Mouse (Mus musculus): ENCODE measurements around the gene Itgb3.

The Itgb3 gene

GRCm38 (mm10) chr11:104616182-104616581, 8.4 kb downstream of the Itgb3 start:
- ATAC-seq (ENCODE audit: insufficient number of reproducible peaks, low FRiP score, low TSS enrichment): no peak

GRCm38 (mm10) chr11:104618638-104619076, 10.9 kb downstream of the Itgb3 start:
- ATAC-seq (ENCODE audit: insufficient number of reproducible peaks, low FRiP score, low TSS enrichment): no peak

- ATAC-seq (ENCODE audit: insufficient number of reproducible peaks, low FRiP score, low TSS enrichment): no peak
Measured at GRCm38 (mm10) chr11:104619084-104620022, 11.6 kb downstream of the Itgb3 start.

DNA sequence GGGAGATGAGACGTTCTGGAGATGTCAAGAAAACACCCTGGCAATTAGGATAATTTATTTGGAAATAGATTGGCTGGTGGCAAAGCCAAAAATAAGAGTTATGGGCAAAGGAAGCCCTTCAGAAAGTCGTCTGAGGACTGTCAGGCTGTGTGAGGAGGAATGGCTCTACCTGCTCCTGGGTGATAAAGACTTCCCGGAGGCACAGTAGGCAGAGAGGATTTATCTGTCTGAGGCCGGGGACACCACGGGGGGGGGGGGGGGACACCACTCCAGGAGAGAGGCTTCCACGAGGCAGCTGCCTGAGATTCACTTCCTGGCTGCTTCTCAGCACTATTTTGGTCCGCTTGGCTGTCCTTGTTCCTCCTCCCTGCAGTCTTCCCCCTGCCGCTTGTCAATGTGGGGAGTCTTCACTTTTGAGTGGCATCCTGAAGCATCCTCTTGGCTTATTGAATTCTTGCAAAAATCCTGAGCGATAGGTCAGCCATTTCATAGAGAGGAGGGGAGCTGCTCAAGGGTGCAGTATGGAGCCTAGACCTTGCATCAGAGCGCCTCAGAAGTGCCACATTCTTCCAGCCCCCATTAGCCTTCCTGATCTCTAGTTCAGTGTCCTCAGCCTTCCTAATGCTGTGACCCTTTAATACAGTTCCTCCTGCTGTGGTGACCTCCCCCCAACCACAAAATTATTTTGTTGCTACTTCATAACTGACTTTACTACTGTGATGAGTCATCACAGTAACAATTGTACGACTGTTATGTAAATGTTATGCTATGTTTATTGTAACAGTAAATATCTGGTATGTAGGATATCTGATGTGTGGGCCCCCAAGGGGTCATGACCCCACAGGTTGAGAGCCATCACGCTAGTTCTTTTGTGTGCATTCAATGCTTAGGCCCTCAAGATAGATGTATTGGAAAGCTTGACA, 14.5 kb downstream of the Itgb3 start:
- no peak for ATAC-seq (ENCODE audit: insufficient number of reproducible peaks, low FRiP score, low TSS enrichment)

DNA sequence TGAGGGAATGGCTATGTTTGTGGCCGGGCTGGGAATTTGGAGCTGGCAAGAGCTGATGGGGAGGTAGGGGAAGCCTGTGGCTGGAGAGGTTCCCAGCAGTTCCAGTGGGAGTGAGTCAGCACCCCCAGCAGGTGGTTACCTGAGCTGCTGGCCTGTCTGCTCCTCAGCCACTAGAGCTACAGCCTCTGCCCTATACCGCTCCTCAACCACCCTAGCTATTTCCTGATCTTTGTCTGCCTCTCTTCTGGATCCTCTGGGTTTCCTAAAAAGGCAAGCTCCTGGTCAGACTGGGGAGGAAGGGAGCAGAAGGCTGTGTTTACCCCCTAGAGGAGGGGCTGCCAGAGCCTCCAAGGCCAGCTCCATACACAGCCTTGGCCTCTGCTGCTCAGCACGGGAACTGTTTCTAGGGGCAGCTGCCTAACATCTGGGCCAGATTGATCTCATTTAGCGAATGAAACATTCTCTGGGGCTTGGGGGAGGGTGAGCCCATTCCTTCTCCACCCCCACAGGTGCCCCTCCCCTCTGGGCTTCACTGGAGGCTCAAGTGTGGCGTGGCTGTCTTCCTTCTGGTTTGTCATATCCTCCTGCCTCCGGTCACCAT, 17.1 kb downstream of the Itgb3 start:
- peak; percentile 61; the same call in 1 of the 2 replicates for ATAC-seq (ENCODE audit: insufficient number of reproducible peaks, low FRiP score, low TSS enrichment)

DNA sequence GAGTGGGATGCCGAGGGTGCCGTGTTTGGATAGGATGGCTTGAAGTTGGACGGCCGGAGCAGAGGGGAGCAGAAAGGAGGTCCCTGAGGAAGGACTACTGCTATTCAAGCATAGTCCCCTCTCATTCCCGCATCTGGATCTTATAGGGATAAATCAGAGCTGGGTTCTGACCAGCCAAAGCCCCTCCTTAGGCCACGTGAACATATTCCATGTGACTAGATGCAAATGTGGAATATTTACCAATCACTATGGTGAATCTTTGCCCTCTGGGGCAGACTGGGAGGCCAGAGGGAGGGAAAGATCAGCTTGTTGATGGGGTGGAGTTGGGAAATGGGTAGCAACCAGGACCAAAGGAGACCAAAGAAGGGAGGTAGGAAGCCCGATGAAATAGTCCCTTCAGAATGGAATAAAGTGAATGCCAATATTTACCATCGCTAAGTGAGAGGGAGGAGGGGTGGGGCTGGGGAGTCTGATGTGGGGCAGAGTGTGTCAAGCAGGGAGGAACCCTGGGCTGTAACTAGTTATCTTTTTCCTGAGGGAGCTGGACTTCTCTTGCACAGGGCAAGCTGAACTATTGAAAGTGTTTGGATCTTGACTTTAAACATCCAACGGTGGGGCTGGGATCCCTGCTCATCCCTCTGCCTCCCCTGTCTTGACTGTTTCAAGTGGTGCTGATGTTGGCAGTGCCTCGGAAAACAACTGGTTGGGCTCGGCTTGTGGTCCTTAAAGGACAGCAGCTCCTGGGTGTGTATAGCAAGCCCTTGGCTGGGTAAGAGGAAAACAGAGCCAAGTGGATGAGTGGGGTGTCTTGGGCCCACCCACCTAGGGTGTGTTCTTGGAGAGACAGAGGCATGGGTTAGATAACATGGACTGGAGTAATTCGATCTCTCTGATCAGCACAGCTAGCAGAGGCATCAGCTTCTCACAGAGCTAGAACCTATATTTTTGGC, 17.9 kb downstream of the Itgb3 start:
- ATAC-seq (ENCODE audit: insufficient number of reproducible peaks, low FRiP score, low TSS enrichment): no peak

DNA sequence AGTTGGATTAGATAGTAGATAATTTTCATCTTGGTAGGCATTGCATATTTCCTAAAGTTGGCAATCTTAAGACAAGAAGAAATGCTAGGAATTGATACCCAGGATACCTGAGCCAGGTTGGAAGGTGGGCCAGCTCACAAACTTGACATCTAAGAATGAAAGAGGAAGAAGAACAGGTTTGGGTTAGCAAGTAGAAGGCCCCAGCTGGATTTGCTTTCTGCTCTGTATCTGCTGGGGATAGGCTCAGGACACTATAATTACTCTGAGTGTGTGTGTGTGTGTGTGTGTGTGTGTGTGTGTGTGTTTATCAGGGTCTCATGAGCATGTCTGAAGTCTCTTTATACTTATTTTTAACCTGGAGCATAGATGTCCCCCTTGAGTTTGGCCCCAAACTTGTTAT, 18.8 kb downstream of the Itgb3 start:
- no peak for ATAC-seq (ENCODE audit: insufficient number of reproducible peaks, low FRiP score, low TSS enrichment)

GRCm38 (mm10) chr11:104627616-104628301, 20.0 kb downstream of the Itgb3 start:
- ATAC-seq (ENCODE audit: insufficient number of reproducible peaks, low FRiP score, low TSS enrichment): no peak

GRCm38 (mm10) chr11:104628566-104628965, 20.8 kb downstream of the Itgb3 start:
- ATAC-seq (ENCODE audit: insufficient number of reproducible peaks, low FRiP score, low TSS enrichment): no peak

- peak; percentile 83 for ATAC-seq (ENCODE audit: insufficient number of reproducible peaks, low FRiP score, low TSS enrichment)
Measured at GRCm38 (mm10) chr11:104630185-104630835, 22.5 kb downstream of the Itgb3 start.

DNA sequence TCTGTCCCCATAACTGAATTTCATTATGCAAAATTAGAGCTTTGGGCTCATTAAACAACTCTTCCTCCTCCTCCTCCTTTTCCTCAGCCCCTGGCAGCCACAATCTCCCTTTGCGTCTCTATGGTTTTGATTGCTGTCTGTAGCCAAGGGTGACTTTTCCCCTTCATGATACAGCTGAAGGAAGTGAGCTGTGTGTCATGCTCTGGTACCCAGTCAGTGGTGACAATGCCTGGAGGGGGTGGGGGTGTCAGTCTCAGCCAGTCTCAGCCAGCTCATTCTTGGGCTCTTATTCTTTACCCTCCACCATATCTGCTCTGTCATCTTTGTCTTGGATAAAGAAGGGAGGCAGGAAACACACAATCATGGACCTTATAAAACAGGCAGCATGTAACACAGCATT, 23.5 kb downstream of the Itgb3 start:
- ATAC-seq (ENCODE audit: insufficient number of reproducible peaks, low FRiP score, low TSS enrichment): no peak

DNA sequence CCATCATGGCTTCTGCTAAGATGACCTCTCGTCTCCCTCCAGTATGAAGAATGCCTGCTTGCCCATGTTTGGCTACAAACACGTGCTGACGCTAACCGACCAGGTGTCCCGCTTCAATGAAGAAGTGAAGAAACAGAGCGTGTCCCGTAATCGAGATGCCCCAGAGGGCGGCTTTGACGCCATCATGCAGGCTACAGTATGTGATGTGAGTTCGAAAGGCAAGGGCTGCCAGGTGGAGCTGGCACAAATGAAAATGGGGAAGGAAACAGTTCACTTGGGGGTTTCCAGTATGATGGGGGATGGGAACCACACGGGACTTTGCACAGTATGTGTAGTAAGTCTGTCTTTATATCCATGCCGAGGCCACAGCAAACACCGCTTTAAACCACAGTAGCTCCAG, 29.2 kb downstream of the Itgb3 start:
- no peak for ATAC-seq (ENCODE audit: insufficient number of reproducible peaks, low FRiP score, low TSS enrichment)

DNA sequence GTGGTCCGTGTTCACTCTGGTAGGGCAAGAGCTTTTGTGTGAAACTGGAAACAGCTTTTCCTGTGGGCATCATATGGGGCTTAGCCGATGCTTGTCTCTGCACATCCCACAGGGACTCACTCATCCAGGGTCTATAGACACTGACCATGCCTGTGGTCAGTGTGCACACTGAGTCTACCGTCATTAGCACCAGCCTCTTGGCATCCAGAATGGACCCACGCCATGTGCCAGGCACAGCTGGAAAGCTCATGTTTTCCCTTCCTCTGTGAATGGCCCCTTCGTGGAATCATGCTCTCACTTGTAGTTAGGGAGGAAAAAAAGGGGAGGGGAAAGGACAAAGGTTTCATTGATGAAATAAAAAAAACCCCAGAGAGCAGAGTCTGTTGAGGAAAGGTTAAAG, 30.2 kb downstream of the Itgb3 start:
- ATAC-seq (ENCODE audit: insufficient number of reproducible peaks, low FRiP score, low TSS enrichment): no peak

- ATAC-seq (ENCODE audit: insufficient number of reproducible peaks, low FRiP score, low TSS enrichment): no peak
Measured at GRCm38 (mm10) chr11:104638906-104639305, 31.1 kb downstream of the Itgb3 start.

DNA sequence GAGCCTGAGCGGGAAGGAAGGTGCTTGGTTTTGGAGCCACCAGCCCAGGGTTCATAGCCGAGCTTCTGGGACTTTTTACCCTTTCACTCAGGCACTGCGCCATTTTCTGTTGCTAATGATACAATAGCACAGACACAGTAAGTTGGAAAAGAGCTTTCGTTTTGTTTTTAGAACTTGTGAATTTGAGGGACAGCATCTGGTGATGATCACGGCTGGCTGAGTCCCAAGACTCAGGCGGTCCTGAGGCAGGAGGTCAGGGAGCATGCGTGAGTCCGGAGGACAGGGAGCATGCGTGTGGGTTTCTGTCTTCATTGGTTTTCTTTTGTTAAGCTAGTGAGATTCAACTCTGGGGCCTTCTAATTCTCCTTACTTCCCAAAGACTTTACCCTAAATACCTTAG, 31.8 kb downstream of the Itgb3 start:
- no peak for ATAC-seq (ENCODE audit: insufficient number of reproducible peaks, low FRiP score, low TSS enrichment)

DNA sequence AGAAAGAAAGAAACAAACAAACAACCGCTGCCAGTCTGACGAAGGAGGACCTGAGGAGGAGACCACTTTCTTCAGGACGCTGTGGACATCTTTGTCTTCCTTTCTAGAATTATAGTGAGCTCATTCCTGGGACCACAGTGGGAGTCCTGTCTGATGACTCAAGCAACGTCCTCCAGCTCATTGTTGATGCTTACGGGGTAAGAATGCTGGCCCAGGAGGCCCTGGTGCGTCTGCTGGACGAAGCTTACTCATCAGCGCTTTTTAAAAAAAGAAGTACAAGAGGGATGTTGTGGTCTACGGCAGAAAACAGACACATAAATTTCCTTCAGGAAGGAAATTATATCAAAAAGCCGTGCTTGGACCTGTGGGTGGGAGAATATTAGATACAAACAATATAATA, 33.1 kb downstream of the Itgb3 start:
- no peak for ATAC-seq (ENCODE audit: insufficient number of reproducible peaks, low FRiP score, low TSS enrichment)

GRCm38 (mm10) chr11:104643236-104643635, 35.4 kb downstream of the Itgb3 start:
- ATAC-seq (ENCODE audit: insufficient number of reproducible peaks, low FRiP score, low TSS enrichment): no peak

GRCm38 (mm10) chr11:104645402-104645801, 37.6 kb downstream of the Itgb3 start:
- ATAC-seq (ENCODE audit: insufficient number of reproducible peaks, low FRiP score, low TSS enrichment): no peak
